Mouse (Mus musculus) midbrain, embryonic 14.5 days (tissue): ENCODE data around the gene Naglu. TPM values are rescaled to one million over a fixed set of nuclear protein-coding genes. Genes with fewer than 3 reads are reported as not detected.

ENCODE experiments used
- ATAC-seq: fragments of 200-750 bp; cut with Nextera tagmentation; 2 replicates; pipeline ENCODE4 v1.8.0; 2017; ENCODE audit warnings: moderate number of reproducible peaks, moderate library complexity; ENCODE audit not compliant: low FRiP score, low TSS enrichment
- DNase-seq: peaks from one replicate; pipeline ENCODE4 v3.0.0-alpha.2; 2015
- H3K27ac ChIP-seq: fragments of 300-500 bp; sonication (generic); replicated peaks from 2 replicates; pipeline ENCODE4 v1.5.1; 2014; ENCODE audit warnings: mild to moderate bottlenecking, low read depth, low read length, moderate library complexity
- H3K27me3 ChIP-seq: fragments of 300-500 bp; sonication (generic); 2 replicates; pipeline ENCODE4 v1.6.1; 2014; ENCODE audit warnings: low read length, control low read depth, mixed read lengths; ENCODE audit not compliant: control insufficient read depth, insufficient read depth
- H3K36me3 ChIP-seq: fragments of 300-500 bp; sonication (generic); 2 replicates; pipeline ENCODE4 v1.6.1; 2014; ENCODE audit warnings: low read length, control low read depth; ENCODE audit not compliant: control insufficient read depth, insufficient read depth
- H3K4me1 ChIP-seq: fragments of 300-500 bp; sonication (generic); 2 replicates; pipeline ENCODE4 v1.6.1; 2014; ENCODE audit warnings: mild to moderate bottlenecking, antibody characterized with exemption, low read length, control low read depth; ENCODE audit not compliant: control insufficient read depth, insufficient read depth
- H3K4me2 ChIP-seq: fragments of 300-500 bp; sonication (generic); 2 replicates; pipeline ENCODE4 v1.6.1; 2014; ENCODE audit warnings: mild to moderate bottlenecking, low read length, moderate library complexity
- H3K4me3 ChIP-seq: fragments of 300-500 bp; sonication (generic); replicated peaks from 2 replicates; pipeline ENCODE4 v1.5.1; 2014; ENCODE audit warnings: low read depth, low read length
- H3K9ac ChIP-seq: fragments of 300-500 bp; sonication (generic); replicated peaks from 2 replicates; pipeline ENCODE4 v1.6.1; 2014; ENCODE audit warnings: mild to moderate bottlenecking, low read length, moderate library complexity
- H3K9me3 ChIP-seq: fragments of 300-500 bp; sonication (generic); 2 replicates; pipeline ENCODE4 v1.6.1; 2016; ENCODE audit warnings: low read length, control low read depth, mixed read lengths; ENCODE audit not compliant: control insufficient read depth
- WGBS: fragments of 180-500 bp; shearing (Covaris S2); extraction: QIAGEN DNeasy Blood & Tissue Kit; methylation state at CpG from one replicate; pipeline ENCODE4 v1.1.7; 2014; 5-methylcytosine and 5-hydroxymethylcytosine counted together
- polyA plus RNA-seq: library from polyadenylated mRNA; unstranded; fragments of >200 nt; fragmentation: Nextera tagmentation; extraction: Ambion mirVana; gene quantifications from 2 replicates; pipeline ENCODE4 v1.2.1, GENCODE M21; 2014

The Naglu gene
- polyA plus RNA-seq = 9.5 and 9.8 TPM in 2 replicates

DNA sequence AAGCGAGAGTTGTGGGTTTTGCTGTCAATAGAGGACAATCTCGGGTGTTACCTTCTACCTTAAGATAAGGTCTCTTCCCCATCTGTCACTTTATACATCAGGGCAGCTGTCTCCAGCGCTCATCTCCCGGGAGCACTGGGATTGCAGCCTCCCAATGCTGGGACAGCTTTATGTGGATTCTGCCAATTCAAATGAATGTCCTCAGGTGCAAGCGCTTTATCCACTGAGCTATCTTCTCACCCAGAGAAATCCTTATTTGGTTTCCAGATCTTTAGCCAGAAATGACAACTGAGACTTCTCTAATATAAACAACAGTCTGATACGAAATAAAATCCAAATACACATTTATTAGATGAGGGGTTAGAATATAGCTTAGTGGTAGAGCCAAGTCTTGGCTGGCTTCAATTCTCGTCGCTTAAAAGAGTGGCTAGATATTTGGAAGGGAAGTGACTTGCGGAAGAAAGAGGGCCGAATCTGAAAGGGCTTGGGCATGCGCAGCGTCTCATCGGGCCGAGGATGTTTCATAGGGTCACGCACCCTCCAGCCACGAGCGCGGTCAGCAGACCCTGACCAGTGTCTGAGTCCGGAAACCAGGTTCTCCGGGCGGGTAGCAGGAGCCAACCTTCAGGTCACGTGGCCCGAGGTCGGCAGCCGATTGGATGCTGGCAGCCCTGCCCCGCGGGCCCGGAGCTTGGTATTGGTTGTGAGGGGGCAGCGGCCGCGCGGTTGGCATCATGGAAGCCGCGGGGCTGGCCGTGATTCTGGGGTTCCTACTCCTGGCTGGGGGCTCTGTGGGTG, at the start of gene Naglu:
Naglu (plus strand) TSS at position 622 of the 798 bp plus-strand sequence.
- Histone ChIP-seq H3K4me1 (peaks cover 6% of the 10 kb centered on the region; the same call in 1 of the 2 replicates), H3K27ac (peak within 1 kb of the TSS; percentile 79), H3K9ac (peak within 1 kb of the TSS; percentile 89), H3K27me3 (no peaks in the 10 kb centered on the region), H3K36me3 (no peaks in the 10 kb centered on the region), H3K4me2 (peak within 1 kb of the TSS; percentile 95), H3K4me3 (peak within 1 kb of the TSS; percentile 79), H3K9me3 (no peaks in the 10 kb centered on the region)
- 4% methylated on average over 35 of the region's 35 CpGs for WGBS
- peak; percentile 95 for DNase-seq
- ATAC-seq = peak; percentile 85

DNA sequence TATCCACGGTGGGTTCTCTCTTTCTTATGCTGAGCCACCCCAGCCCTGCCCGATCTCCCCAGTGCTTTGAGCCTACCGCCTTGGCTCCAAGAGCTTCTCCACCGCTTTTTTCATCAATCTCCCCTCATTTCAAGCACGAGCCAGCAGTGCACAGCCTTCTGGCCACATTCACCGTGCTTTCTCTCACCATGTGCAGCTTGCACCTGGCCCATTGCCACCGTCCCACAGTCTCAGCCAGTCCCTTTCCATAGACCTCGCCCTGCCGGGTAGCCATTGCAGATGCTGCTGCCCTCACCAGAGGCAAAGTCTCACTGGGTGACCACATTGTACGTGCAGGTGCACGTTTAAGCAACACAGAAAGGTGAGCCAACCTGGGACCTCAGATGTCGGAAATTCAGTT, 46.4 kb upstream of the Naglu start:
- WGBS = 85% methylated on average over 12 of the region's 12 CpGs
- Histone ChIP-seq H3K27ac (no peak overlapping the region), H3K36me3 (peaks cover 95% of the 10 kb centered on the region), H3K4me3 (no peak overlapping the region), H3K9me3 (no peaks in the 10 kb centered on the region), H3K4me1 (no peaks in the 10 kb centered on the region), H3K9ac (no peak overlapping the region), H3K27me3 (no peaks in the 10 kb centered on the region), H3K4me2 (no peak overlapping the region)
- no peak for ATAC-seq
- DNase-seq = no peak

DNA sequence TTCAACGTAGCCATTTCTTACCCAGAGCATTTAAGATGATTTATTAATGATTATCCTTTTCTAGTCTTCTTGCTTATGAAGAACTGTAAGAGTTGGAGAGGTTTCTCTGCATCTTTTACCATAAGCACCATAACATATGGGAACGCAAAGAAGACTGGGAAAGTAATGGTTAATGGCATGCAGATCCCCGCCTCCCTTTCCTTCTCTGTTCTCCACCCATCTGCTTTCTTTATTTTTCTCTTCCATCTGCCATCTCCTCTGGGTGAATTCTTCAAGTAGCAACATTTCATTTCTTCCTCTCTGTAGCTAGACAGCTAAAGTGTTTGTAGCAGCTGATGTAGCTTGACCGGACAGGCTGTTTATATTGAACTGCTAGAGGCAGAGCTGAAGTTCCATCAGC, 45.8 kb upstream of the Naglu start:
- no peak for ATAC-seq
- no peak for DNase-seq
- Histone ChIP-seq H3K27me3 (no peaks in the 10 kb centered on the region), H3K27ac (no peak overlapping the region), H3K4me2 (no peak overlapping the region), H3K4me1 (no peaks in the 10 kb centered on the region), H3K9me3 (no peaks in the 10 kb centered on the region), H3K4me3 (no peak overlapping the region), H3K36me3 (peaks cover 95% of the 10 kb centered on the region), H3K9ac (no peak overlapping the region)
- WGBS = 90% methylated on average over 4 of the region's 4 CpGs

DNA sequence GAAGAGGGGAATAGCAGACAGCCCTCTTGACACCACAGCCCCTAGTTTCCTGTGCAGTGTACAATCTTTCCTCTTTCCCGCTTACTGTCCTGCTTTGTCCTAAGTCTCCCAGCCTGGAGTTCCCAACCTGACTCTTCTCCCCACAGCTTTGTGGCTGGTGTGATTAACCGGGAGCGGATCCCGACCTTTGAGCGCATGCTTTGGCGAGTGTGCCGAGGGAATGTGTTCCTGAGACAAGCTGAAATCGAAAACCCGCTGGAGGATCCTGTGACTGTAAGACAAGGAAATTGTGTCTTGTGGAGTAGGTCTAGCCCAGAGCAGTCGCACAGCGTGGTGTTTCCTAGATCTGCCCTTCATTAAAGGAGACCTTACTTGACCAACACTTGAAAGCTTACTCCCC, 42.7 kb upstream of the Naglu start:
- Histone ChIP-seq H3K9ac (no peak overlapping the region), H3K9me3 (no peaks in the 10 kb centered on the region), H3K4me2 (no peak overlapping the region), H3K4me3 (no peak overlapping the region), H3K4me1 (no peaks in the 10 kb centered on the region), H3K36me3 (peaks cover 94% of the 10 kb centered on the region), H3K27ac (no peak overlapping the region), H3K27me3 (no peaks in the 10 kb centered on the region)
- no peak for DNase-seq
- 92% methylated on average over 11 of the region's 11 CpGs for WGBS
- ATAC-seq = no peak

DNA sequence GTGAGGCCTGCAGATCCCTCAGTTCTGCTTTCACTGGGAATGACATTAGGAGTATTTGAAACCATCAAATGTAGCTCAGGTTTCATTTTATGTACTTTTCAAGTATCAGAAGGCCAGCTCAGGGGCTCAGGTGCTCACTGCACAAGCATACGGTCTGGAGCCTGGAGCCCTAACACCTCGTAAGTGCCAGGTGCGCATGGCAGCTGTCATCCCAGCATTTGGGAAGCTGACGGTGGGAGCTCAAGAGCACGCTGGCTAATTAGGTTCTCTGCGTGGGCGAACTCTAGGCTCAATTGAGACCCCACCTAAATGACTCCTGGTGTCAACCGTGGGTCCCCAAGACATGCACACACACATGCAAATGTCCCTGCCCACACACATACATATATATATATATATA, 40.5 kb upstream of the Naglu start:
- H3K9ac ChIP-seq = no peak overlapping the region
- H3K36me3 ChIP-seq = peaks cover 93% of the 10 kb centered on the region
- H3K27ac ChIP-seq = no peak overlapping the region
- WGBS = 94% methylated on average over 8 of the region's 8 CpGs
- DNase-seq (no peak), ATAC-seq (no peak)
- no peak overlapping the region for H3K4me3 ChIP-seq
- no peaks in the 10 kb centered on the region for H3K4me1 ChIP-seq
- H3K27me3 ChIP-seq = no peaks in the 10 kb centered on the region
- no peak overlapping the region for H3K4me2 ChIP-seq
- no peaks in the 10 kb centered on the region for H3K9me3 ChIP-seq

DNA sequence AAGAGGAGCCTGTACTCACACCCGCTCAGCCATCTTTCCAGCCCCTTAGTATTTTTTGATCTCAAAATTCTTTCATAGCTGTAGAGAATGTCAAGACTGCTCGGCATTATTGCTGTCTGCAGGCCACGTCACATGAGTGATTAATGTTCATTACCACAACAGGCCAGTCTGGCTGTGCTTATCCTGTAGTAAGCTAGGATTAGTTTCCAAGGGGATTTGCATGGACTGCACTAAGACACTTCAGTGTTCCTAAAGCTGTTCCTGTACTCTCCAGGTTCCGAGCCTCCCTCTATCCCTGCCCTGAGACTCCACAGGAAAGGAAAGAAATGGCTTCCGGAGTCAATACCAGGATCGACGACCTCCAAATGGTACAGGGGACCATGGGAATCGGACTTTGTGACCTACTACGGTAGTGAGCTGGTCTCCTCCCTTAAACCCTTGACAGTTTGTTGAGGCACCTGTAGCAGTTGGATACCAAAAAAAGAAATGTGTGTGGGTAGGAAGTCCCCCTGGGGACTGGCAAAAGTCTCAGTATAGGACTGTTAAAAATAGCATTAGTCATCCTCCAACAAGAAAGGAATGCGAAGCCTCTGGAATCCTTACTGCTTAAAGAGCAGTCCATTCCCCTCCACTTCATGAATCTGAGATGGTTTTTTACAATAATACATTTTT, 39.5 kb upstream of the Naglu start:
- 89% methylated on average over 10 of the region's 10 CpGs for WGBS
- Histone ChIP-seq H3K4me3 (no peak overlapping the region), H3K4me1 (no peaks in the 10 kb centered on the region), H3K27ac (no peak overlapping the region), H3K9me3 (no peaks in the 10 kb centered on the region), H3K4me2 (no peak overlapping the region), H3K27me3 (no peaks in the 10 kb centered on the region), H3K36me3 (peaks cover 94% of the 10 kb centered on the region), H3K9ac (no peak overlapping the region)
- ATAC-seq = no peak
- DNase-seq = no peak

DNA sequence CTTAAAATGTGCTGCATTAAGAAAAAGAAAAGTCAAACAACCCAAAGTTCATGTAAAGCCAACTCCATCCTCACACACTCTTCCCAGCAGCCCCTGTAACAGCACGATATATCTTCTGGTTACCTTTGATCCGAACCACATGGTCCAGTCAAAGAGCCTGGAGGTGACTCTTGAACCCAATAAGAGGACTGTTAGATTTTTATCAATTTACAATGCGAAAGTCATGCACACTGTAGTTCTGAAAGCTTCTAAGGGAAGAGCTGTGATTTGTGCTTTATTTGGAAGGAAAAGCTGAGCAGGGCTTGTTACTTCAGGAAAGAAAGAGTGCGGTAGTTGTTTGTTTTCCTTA, 39.0 kb upstream of the Naglu start:
- Histone ChIP-seq H3K9me3 (no peaks in the 10 kb centered on the region), H3K4me2 (no peak overlapping the region), H3K36me3 (peaks cover 94% of the 10 kb centered on the region), H3K4me3 (no peak overlapping the region), H3K4me1 (no peaks in the 10 kb centered on the region), H3K27me3 (no peaks in the 10 kb centered on the region), H3K9ac (no peak overlapping the region), H3K27ac (no peak overlapping the region)
- 94% methylated on average over 4 of the region's 4 CpGs for WGBS
- no peak for DNase-seq
- ATAC-seq = no peak

DNA sequence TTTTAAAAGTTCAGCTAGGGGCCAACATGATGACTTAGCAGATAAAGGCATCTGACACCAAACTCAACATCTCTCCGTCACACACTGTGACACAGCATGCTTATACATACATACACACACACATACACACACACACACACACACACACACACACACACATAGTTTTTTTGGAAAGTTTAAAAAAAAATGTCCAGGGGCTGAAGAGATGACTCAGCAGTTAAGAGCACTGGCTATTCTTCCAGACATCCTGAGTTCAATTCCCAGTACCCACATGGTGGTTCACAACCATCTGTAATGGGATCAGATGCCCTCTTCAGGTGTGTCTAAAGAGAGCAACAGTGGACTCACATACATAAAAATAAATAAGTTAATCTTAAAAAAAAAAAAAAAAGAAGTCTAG, 38.3 kb upstream of the Naglu start:
- DNase-seq (no peak), ATAC-seq (no peak)
- Histone ChIP-seq H3K9me3 (no peaks in the 10 kb centered on the region), H3K36me3 (peaks cover 92% of the 10 kb centered on the region), H3K4me2 (no peak overlapping the region), H3K4me3 (no peak overlapping the region), H3K27ac (no peak overlapping the region), H3K9ac (no peak overlapping the region), H3K27me3 (no peaks in the 10 kb centered on the region), H3K4me1 (no peaks in the 10 kb centered on the region)
- 95% methylated on average over 1 of the region's 1 CpGs for WGBS
